Mouse (Mus musculus) G1E (cell line): ENCODE results near the gene Rgs14.

ENCODE experiments used
- CTCF ChIP-seq: IDR thresholded peaks from 2 replicates; pipeline ENCODE4 v1.5.1; 2012; ENCODE audit warnings: low read depth, low read length, inconsistent platforms, mixed read lengths
- GATA1 ChIP-seq: IDR thresholded peaks from 2 replicates; pipeline ENCODE4 v1.6.1; 2012; ENCODE audit warnings: borderline replicate concordance, low read length, inconsistent platforms, mixed read lengths
- GATA2 ChIP-seq: IDR thresholded peaks from 2 replicates; pipeline ENCODE4 v1.6.1; 2012; ENCODE audit warnings: low read depth, low read length, inconsistent platforms, borderline replicate concordance
- POLR2AphosphoS5 ChIP-seq: IDR thresholded peaks from 2 replicates; pipeline ENCODE4 v1.6.1; 2012; ENCODE audit warnings: low read depth, low read length, inconsistent platforms; ENCODE audit not compliant: insufficient replicate concordance

GRCm38 (mm10) chr13:55398088-55398487, 28.6 kb downstream of the Rgs14 start, which contains the start of gene Slc34a1:
- TF ChIP-seq CTCF: no peak
- TF ChIP-seq POLR2AphosphoS5: no peak
- no peak for TF ChIP-seq GATA1
- TF ChIP-seq GATA2: no peak
